Mouse (Mus musculus): ENCODE measurements around the gene Pdk4. TPM values are rescaled to one million over a fixed set of nuclear protein-coding genes. Genes with fewer than 3 reads are reported as not detected.

Gene Pdk4
- polyA plus RNA-seq, 1 experiment from 2014 or later: 10.0 TPM

DNA sequence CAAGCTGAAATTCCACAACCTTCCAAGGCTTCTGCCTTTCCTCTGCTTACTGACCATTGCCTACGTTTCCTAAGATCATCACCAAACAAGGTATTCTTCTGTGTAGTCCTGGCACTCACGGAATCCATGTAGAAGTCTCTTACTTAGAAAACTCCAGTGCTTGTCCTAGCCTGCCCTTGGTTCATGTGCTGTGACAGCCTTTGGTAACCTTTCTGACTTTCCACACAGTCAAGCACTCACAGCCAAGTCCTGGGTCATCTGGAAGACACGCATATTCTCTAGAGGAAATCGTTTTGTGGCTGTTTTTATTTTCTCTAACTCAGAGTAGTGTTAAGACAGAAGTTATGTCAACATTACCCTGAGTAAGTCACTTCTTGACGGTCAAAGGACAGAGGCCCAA, 11.7 kb upstream of the Pdk4 start:
- H3K9me3 ChIP-seq (ENCODE audit: low read length): no peaks in the 10 kb centered on the region
- 74% methylated on average over 5 of the region's 5 CpGs for WGBS (ENCODE audit: insufficient replicate concordance)
- no peak overlapping the region for H3K4me2 ChIP-seq (ENCODE audit: low read depth, low read length)
- H3K9ac ChIP-seq (replicated peaks): no peak overlapping the region
- H3K27ac ChIP-seq (ENCODE audit: low read depth): no peak overlapping the region
- H3K4me1 ChIP-seq (ENCODE audit: insufficient read depth): peaks cover 4% of the 10 kb centered on the region; the same call in 1 of the 2 replicates
- TF ChIP-seq EP300 (IDR thresholded peaks at IDR 0.05; ENCODE audit: low read depth) (no peak), CTCF (IDR thresholded peaks at IDR 0.05; ENCODE audit: low read depth) (no peak)
- DNase-seq (no peak), ATAC-seq (no peak)
- no peaks in the 10 kb centered on the region for H3K36me3 ChIP-seq (replicated peaks; ENCODE audit: insufficient read depth, low read length)
- H3K27me3 ChIP-seq (ENCODE audit: insufficient read depth, low read length): no peaks in the 10 kb centered on the region
- no peak overlapping the region for H3K4me3 ChIP-seq (ENCODE audit: low read depth, low read length)

GRCm38 (mm10) chr6:5506271-5506670, 10.2 kb upstream of the Pdk4 start:
- Histone ChIP-seq H3K4me2 (ENCODE audit: low read depth, low read length) (no peak overlapping the region), H3K4me3 (ENCODE audit: low read depth, low read length) (no peak overlapping the region), H3K27me3 (ENCODE audit: insufficient read depth, low read length) (no peaks in the 10 kb centered on the region), H3K36me3 (replicated peaks; ENCODE audit: insufficient read depth, low read length) (no peaks in the 10 kb centered on the region), H3K27ac (ENCODE audit: low read depth) (no peak overlapping the region), H3K9me3 (ENCODE audit: low read length) (no peaks in the 10 kb centered on the region), H3K4me1 (ENCODE audit: insufficient read depth) (peaks cover 4% of the 10 kb centered on the region; the same call in 1 of the 2 replicates), H3K9ac (replicated peaks) (no peak overlapping the region)
- 79% methylated on average over 3 of the region's 3 CpGs for WGBS (ENCODE audit: insufficient replicate concordance)
- TF ChIP-seq EP300 (IDR thresholded peaks at IDR 0.05; ENCODE audit: low read depth) (no peak), CTCF (IDR thresholded peaks at IDR 0.05; ENCODE audit: low read depth) (no peak)
- no peak for ATAC-seq
- no peak for DNase-seq

DNA sequence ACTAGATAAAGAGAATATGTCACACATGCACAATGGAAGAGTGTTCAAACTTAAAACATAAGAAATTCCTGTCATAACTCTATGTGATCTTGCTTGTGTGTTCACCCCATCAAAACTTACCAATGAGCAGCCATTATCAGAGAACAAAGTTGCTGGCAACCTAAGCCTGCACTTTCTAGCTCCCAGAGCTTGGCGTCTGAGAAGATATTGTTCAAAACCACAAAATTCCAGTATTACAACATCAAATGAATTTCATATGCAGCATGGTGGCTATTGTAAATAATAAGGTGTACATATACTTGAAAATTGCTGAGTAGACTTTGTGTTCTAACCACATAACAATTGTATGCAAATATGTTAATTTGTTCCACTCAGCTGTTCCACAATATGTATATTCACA, 6.7 kb upstream of the Pdk4 start:
- TF ChIP-seq EP300 (IDR thresholded peaks at IDR 0.05; ENCODE audit: low read depth) (no peak), CTCF (IDR thresholded peaks at IDR 0.05; ENCODE audit: low read depth) (no peak)
- Histone ChIP-seq H3K4me1 (ENCODE audit: insufficient read depth) (no peaks in the 10 kb centered on the region), H3K9me3 (ENCODE audit: low read length) (no peaks in the 10 kb centered on the region)

DNA sequence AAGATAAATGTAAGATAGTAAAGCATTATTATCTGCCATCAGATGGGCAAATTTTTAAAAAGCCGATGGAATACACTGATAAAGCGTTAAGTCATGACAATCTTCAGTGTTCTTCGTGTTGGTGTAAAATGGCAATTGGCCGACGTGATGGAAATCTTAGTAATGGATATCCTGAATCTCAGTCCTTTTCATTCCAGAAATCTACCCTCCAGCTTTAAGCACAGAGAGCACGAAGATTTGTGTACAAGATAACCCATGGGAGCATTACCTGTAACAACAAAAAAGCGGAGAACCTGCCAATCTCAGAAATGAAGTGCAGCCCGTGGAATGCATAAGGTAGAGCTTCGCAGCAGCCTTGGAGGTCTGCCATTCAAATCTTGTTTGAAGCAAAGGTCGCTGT, 5.4 kb upstream of the Pdk4 start:
- Histone ChIP-seq H3K4me2 (ENCODE audit: low read depth, low read length) (no peak overlapping the region), H3K9ac (replicated peaks) (no peak overlapping the region), H3K4me3 (ENCODE audit: low read depth, low read length) (no peak overlapping the region), H3K9me3 (ENCODE audit: low read length) (no peaks in the 10 kb centered on the region), H3K27ac (ENCODE audit: low read depth) (no peak overlapping the region), H3K4me1 (ENCODE audit: insufficient read depth) (no peaks in the 10 kb centered on the region), H3K27me3 (ENCODE audit: insufficient read depth, low read length) (no peaks in the 10 kb centered on the region), H3K36me3 (replicated peaks; ENCODE audit: insufficient read depth, low read length) (no peaks in the 10 kb centered on the region)
- ATAC-seq (no peak), DNase-seq (no peak)
- TF ChIP-seq CTCF (IDR thresholded peaks at IDR 0.05; ENCODE audit: low read depth) (no peak), EP300 (IDR thresholded peaks at IDR 0.05; ENCODE audit: low read depth) (no peak)
- WGBS (ENCODE audit: insufficient replicate concordance): 79% methylated on average over 10 of the region's 10 CpGs

More for the DNA sequence above, 6.7 kb upstream of the Pdk4 start:
- no peak overlapping the region for H3K4me2 ChIP-seq (ENCODE audit: low read depth, low read length)
- H3K4me3 ChIP-seq (ENCODE audit: low read depth, low read length): no peak overlapping the region
- DNase-seq (no peak), ATAC-seq (no peak)
- 76% methylated on average over 1 of the region's 1 CpGs for WGBS (ENCODE audit: insufficient replicate concordance)
- H3K27ac ChIP-seq (ENCODE audit: low read depth): no peak overlapping the region
- no peak overlapping the region for H3K9ac ChIP-seq (replicated peaks)
- H3K27me3 ChIP-seq (ENCODE audit: insufficient read depth, low read length): no peaks in the 10 kb centered on the region
- no peaks in the 10 kb centered on the region for H3K36me3 ChIP-seq (replicated peaks; ENCODE audit: insufficient read depth, low read length)

DNA sequence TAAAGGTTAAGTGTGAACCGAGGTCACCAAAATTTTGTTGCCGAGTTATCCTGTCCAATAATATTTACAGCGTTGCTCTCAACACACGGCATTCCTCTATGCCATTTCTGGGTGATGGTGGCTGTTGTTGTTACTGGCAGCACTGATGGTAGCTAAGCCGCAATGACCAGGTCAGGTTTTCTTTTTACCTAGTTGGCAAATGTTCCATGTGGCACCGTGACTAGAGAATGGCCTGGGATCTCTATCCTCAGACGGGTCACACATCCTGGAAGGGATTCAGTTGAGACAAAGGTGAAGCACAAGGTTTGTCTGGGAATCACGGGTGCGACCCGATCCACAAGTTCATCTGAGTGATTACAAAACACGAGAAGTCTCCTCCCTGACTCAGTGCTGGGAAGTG, 2.6 kb upstream of the Pdk4 start:
- 80% methylated on average over 11 of the region's 11 CpGs for WGBS (ENCODE audit: insufficient replicate concordance)
- TF ChIP-seq EP300 (IDR thresholded peaks at IDR 0.05; ENCODE audit: low read depth) (no peak), CTCF (IDR thresholded peaks at IDR 0.05; ENCODE audit: low read depth) (no peak)
- no peak for DNase-seq

DNA sequence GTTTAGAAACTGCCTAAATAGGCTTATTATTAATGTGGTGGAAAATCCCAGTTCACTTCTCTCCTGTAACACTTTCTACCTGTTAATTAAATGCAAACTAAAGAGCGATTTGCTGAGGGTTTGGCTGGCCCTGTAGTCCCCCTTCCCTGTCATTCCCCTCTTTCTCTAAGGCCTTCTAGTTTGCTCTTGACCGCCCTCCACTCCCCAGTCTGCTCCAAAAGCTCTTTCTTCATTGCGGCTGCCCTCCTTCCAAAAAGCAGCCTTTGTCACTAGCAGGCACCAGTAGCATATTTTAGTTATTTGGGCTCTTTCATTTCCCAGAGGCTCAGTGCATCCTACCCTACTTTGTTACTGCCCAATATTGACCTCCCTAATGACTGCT, 736 bp upstream of the Pdk4 start:
- Histone ChIP-seq H3K27ac (ENCODE audit: low read depth) (peak overlapping the region; percentile 90), H3K4me1 (ENCODE audit: insufficient read depth) (no peaks in the 10 kb centered on the region), H3K36me3 (replicated peaks; ENCODE audit: insufficient read depth, low read length) (no peaks in the 10 kb centered on the region), H3K27me3 (ENCODE audit: insufficient read depth, low read length) (no peaks in the 10 kb centered on the region), H3K9me3 (ENCODE audit: low read length) (no peaks in the 10 kb centered on the region), H3K4me3 (ENCODE audit: low read depth, low read length) (peak overlapping the region; percentile 56; the same call in 1 of the 2 replicates), H3K4me2 (ENCODE audit: low read depth, low read length) (peak overlapping the region; percentile 42), H3K9ac (replicated peaks) (no peak overlapping the region)
- TF ChIP-seq CTCF (IDR thresholded peaks at IDR 0.05; ENCODE audit: low read depth) (no peak), EP300 (IDR thresholded peaks at IDR 0.05; ENCODE audit: low read depth) (no peak)
- no peak for ATAC-seq
- no peak for DNase-seq
- WGBS (ENCODE audit: insufficient replicate concordance): 47% methylated on average over 3 of the region's 3 CpGs

More for the DNA sequence above, 2.6 kb upstream of the Pdk4 start:
- H3K9ac ChIP-seq (replicated peaks): no peak overlapping the region
- H3K9me3 ChIP-seq (ENCODE audit: low read length): no peaks in the 10 kb centered on the region
- H3K27ac ChIP-seq (ENCODE audit: low read depth): no peak overlapping the region
- H3K4me1 ChIP-seq (ENCODE audit: insufficient read depth): no peaks in the 10 kb centered on the region
- no peaks in the 10 kb centered on the region for H3K36me3 ChIP-seq (replicated peaks; ENCODE audit: insufficient read depth, low read length)
- no peak for ATAC-seq
- H3K4me2 ChIP-seq (ENCODE audit: low read depth, low read length): no peak overlapping the region
- no peak overlapping the region for H3K4me3 ChIP-seq (ENCODE audit: low read depth, low read length)
- H3K27me3 ChIP-seq (ENCODE audit: insufficient read depth, low read length): no peaks in the 10 kb centered on the region

GRCm38 (mm10) chr6:5485028-5485427, 11.1 kb downstream of the Pdk4 start:
- no peak overlapping the region for H3K4me3 ChIP-seq (ENCODE audit: low read depth, low read length)
- H3K27ac ChIP-seq (ENCODE audit: low read depth): no peak overlapping the region
- no peak overlapping the region for H3K9ac ChIP-seq (replicated peaks)
- TF ChIP-seq EP300 (IDR thresholded peaks at IDR 0.05; ENCODE audit: low read depth): no peak
- TF ChIP-seq CTCF (IDR thresholded peaks at IDR 0.05; ENCODE audit: low read depth): no peak
- H3K36me3 ChIP-seq (replicated peaks; ENCODE audit: insufficient read depth, low read length): peaks cover 30% of the 10 kb centered on the region
- ATAC-seq: no peak
- 84% methylated on average over 7 of the region's 7 CpGs for WGBS (ENCODE audit: insufficient replicate concordance)
- no peaks in the 10 kb centered on the region for H3K27me3 ChIP-seq (ENCODE audit: insufficient read depth, low read length)
- no peak for DNase-seq
- no peak overlapping the region for H3K4me2 ChIP-seq (ENCODE audit: low read depth, low read length)
- peaks cover 3% of the 10 kb centered on the region; the same call in 1 of the 2 replicates for H3K4me1 ChIP-seq (ENCODE audit: insufficient read depth)
- no peaks in the 10 kb centered on the region for H3K9me3 ChIP-seq (ENCODE audit: low read length)

All from liver, postnatal 0 days (tissue).